Mouse (Mus musculus) ES-E14 (cell line): ENCODE results near the gene Sptlc3. TPM values are rescaled to one million over a fixed set of nuclear protein-coding genes. Genes with fewer than 3 reads are reported as not detected.

ENCODE experiments used
- DNase-seq: peaks from one replicate; pipeline ENCODE4 v3.0.0-alpha.2; 2013; ENCODE audit warnings: low read depth, low spot score
- H3K27ac ChIP-seq: 2 replicates; pipeline ENCODE4 v1.5.1; 2012; ENCODE audit warnings: low read depth, mild to moderate bottlenecking, low read length, moderate library complexity, mixed read lengths; ENCODE audit not compliant: poor library complexity, insufficient read depth, severe bottlenecking
- H3K36me3 ChIP-seq: 2 replicates; pipeline ENCODE4 v1.6.1; 2012; ENCODE audit warnings: mild to moderate bottlenecking, low read length, moderate library complexity, mixed read lengths; ENCODE audit not compliant: control insufficient read depth, poor library complexity, insufficient read depth, severe bottlenecking
- H3K4me1 ChIP-seq, 2 experiments: fragments of 150-350 bp in 1 of 2; sonication (generic) in 1 of 2; 2 replicates each; pipeline ENCODE4 v1.6.1; 2012; ENCODE audit warnings: low read length in 2 of 2, mild to moderate bottlenecking in 1 of 2, mixed read lengths in 1 of 2; ENCODE audit not compliant: control insufficient read depth in 2 of 2, insufficient read depth in 2 of 2, poor library complexity in 1 of 2
- H3K4me3 ChIP-seq, 2 experiments: fragments of 150-350 bp in 1 of 2; sonication (generic) in 1 of 2; 2 replicates each; pipeline ENCODE4 v1.5.1; 2012; ENCODE audit warnings: low read length in 2 of 2, low read depth in 1 of 2, mild to moderate bottlenecking in 1 of 2, mixed read lengths in 1 of 2; ENCODE audit not compliant: insufficient read depth in 1 of 2, poor library complexity in 1 of 2, severe bottlenecking in 1 of 2
- H3K9ac ChIP-seq: 2 replicates; pipeline ENCODE4 v1.6.1; 2012; ENCODE audit warnings: low read depth, mild to moderate bottlenecking, low read length, mixed read lengths; ENCODE audit not compliant: poor library complexity, insufficient read depth, severe bottlenecking
- H3K9me3 ChIP-seq: fragments of 150-350 bp; sonication (generic); 2 replicates; pipeline ENCODE4 v1.6.1; 2012; ENCODE audit warnings: low read depth, mild to moderate bottlenecking, low read length; ENCODE audit not compliant: control insufficient read depth, insufficient read depth
- CHD2 ChIP-seq: IDR thresholded peaks from 2 replicates; pipeline ENCODE4 v1.6.1; 2014; ENCODE audit warnings: mild to moderate bottlenecking, low read depth, low read length, inconsistent platforms
- HCFC1 ChIP-seq: IDR thresholded peaks from 2 replicates; pipeline ENCODE4 v1.6.1; 2012; ENCODE audit warnings: low read length, inconsistent platforms, borderline replicate concordance; ENCODE audit not compliant: insufficient read depth
- MAFK ChIP-seq: IDR thresholded peaks from 2 replicates; pipeline ENCODE4 v1.6.1; 2014; ENCODE audit warnings: mild to moderate bottlenecking, low read depth, low read length, inconsistent platforms; ENCODE audit not compliant: insufficient read depth
- ZC3H11A ChIP-seq: IDR thresholded peaks from 2 replicates; pipeline ENCODE4 v1.6.1; 2012; ENCODE audit warnings: low read depth, mild to moderate bottlenecking, inconsistent platforms, low read length, borderline replicate concordance
- ZNF384 ChIP-seq: IDR thresholded peaks from 2 replicates; pipeline ENCODE4 v1.6.1; 2012; ENCODE audit warnings: low read depth, low read length, inconsistent platforms
- in situ Hi-C, 2 experiments: fragments of 600-800 bp; cut with MboI; formaldehyde crosslinking; loops; one replicate each; pipeline ENCODE4 v1.15.1; 2025; ENCODE audit warnings: low sequenced_read_pairs in 2 of 2, inconsistent platforms in 1 of 2; ENCODE audit not compliant: unreplicated experiment in 2 of 2
- total RNA-seq: library from RNA; depleted of rRNA; stranded (reverse); fragments of 300-350 nt; gene quantifications from 2 replicates; pipeline ENCODE4 v1.2.3, GENCODE M21; 2012

The Sptlc3 gene
- total RNA-seq, 1 experiment: 0.13 TPM

DNA sequence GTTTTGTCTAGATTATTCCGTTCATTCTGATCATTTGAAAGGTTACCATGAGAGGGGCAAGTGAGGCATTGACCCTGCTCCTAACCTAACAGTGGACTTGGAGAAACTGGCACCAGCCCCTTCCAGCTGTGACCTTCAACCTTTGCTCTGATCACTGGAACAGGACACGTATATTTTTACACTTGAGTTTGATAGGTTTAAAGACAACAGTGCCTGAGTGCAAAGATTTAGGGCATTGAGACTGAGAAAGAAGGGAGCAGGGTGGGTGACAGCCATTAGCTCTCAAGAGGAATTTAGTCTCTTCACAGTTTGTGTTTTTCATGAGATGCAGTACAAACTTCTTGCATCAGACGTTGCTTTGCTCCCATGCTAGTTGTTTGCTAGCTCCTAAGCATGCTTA lies 114.5 kb downstream of the Sptlc3 start:
- no peaks in the 10 kb centered on the region for H3K36me3 ChIP-seq
- H3K4me3 ChIP-seq: no peak overlapping the region
- H3K9me3 ChIP-seq: no peaks in the 10 kb centered on the region
- 0 out of 4 replicates have a peak, but pooled peaks cover 0 to 3% of the 10 kb centered on the region in 2 experiments for H3K4me1 ChIP-seq
- TF ChIP-seq ZNF384: no peak
- TF ChIP-seq HCFC1: no peak
- TF ChIP-seq MAFK: no peak
- no peak overlapping the region for H3K27ac ChIP-seq
- no peak for DNase-seq
- no peak overlapping the region for H3K9ac ChIP-seq
- in situ Hi-C loops: no loop called here

GRCm38 (mm10) chr2:139608810-139609209 lies 115.1 kb downstream of the Sptlc3 start:
- TF ChIP-seq ZNF384: no peak
- no peak for TF ChIP-seq HCFC1
- TF ChIP-seq MAFK: no peak
- TF ChIP-seq CHD2: no peak
- no peak for TF ChIP-seq ZC3H11A
- no peak for DNase-seq
- H3K9ac ChIP-seq: no peak overlapping the region
- no peak overlapping the region for H3K4me3 ChIP-seq
- in situ Hi-C loops: no loop called here
- no peak overlapping the region for H3K27ac ChIP-seq
- H3K36me3 ChIP-seq: no peaks in the 10 kb centered on the region
- H3K9me3 ChIP-seq: no peaks in the 10 kb centered on the region
- 0 out of 4 replicates have a peak, but pooled peaks cover 0 to 3% of the 10 kb centered on the region in 2 experiments for H3K4me1 ChIP-seq

GRCm38 (mm10) chr2:139609231-139609630 lies 115.5 kb downstream of the Sptlc3 start:
- Histone ChIP-seq H3K4me3 (no peak overlapping the region), H3K36me3 (no peaks in the 10 kb centered on the region), H3K9ac (no peak overlapping the region), H3K9me3 (no peaks in the 10 kb centered on the region), H3K4me1 (0 out of 4 replicates have a peak, but pooled peaks cover 0 to 3% of the 10 kb centered on the region in 2 experiments), H3K27ac (no peak overlapping the region)
- in situ Hi-C loops: no loop called here
- DNase-seq: no peak
- TF ChIP-seq HCFC1 (no peak), ZC3H11A (no peak), MAFK (no peak), ZNF384 (no peak), CHD2 (no peak)

DNA sequence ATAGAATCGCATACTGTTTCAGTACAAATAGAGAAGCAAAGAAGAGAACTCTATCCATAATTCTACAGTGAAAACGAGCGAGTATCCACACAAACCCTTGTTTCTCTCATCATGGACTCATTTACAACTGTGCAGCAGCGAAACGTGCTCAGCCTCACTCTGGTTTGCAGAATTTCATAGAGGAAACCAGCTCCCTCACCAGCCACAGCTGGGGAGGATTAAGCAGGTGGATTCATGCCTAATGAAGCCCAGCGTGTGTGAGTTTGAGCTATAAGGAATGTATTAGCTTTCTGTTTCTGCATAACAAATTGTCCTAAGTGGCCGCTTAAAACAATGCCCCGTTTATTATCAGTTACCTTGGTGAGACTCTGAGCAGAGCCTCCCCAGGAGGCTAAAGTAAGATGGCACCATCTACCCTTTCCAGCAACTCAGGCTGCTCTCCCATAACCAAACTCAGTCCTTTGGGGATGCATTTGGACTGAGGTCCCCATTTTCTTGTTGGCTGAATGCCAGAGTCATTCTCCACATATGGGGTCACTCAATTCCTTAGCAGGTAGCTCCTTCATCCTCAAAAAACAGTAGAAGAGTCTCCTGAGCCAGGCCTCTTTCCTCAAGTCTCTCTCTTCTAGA lies 116.1 kb downstream of the Sptlc3 start:
- in situ Hi-C loops: no loop called here
- no peak overlapping the region for H3K27ac ChIP-seq
- DNase-seq: no peak
- no peak overlapping the region for H3K9ac ChIP-seq
- 0 out of 4 replicates have a peak, but pooled peaks cover 0 to 3% of the 10 kb centered on the region in 2 experiments for H3K4me1 ChIP-seq
- TF ChIP-seq ZC3H11A: no peak
- no peak for TF ChIP-seq ZNF384
- TF ChIP-seq CHD2: no peak
- TF ChIP-seq HCFC1: no peak
- no peaks in the 10 kb centered on the region for H3K36me3 ChIP-seq
- H3K4me3 ChIP-seq: no peak overlapping the region
- H3K9me3 ChIP-seq: no peaks in the 10 kb centered on the region
